Mouse (Mus musculus) ES-Bruce4 (cell line): ENCODE measurements around the gene Rnft1. TPM values are rescaled to one million over a fixed set of nuclear protein-coding genes. Genes with fewer than 3 reads are reported as not detected.

Experiments
- H3K27ac ChIP-seq: 2 replicates; pipeline ENCODE4 v1.5.1; 2012; ENCODE audit warnings: low read length, inconsistent platforms; ENCODE audit not compliant: insufficient read depth
- H3K27me3 ChIP-seq: 2 replicates; pipeline ENCODE4 v1.6.1; 2012; ENCODE audit warnings: mild to moderate bottlenecking, low read length, inconsistent platforms; ENCODE audit not compliant: control insufficient read depth, poor library complexity, insufficient read depth, severe bottlenecking
- H3K36me3 ChIP-seq: 2 replicates; pipeline ENCODE4 v1.6.1; 2012; ENCODE audit warnings: inconsistent platforms, mild to moderate bottlenecking, low read length, moderate library complexity; ENCODE audit not compliant: control insufficient read depth, poor library complexity, insufficient read depth, severe bottlenecking
- H3K4me1 ChIP-seq: one replicate; pipeline ENCODE4 v1.8.1; 2011; ENCODE audit warnings: low read length; ENCODE audit not compliant: control insufficient read depth, insufficient read depth
- H3K4me3 ChIP-seq: 2 replicates; pipeline ENCODE4 v1.5.1; 2011; ENCODE audit warnings: low read depth, mild to moderate bottlenecking, low read length
- H3K9ac ChIP-seq: 2 replicates; pipeline ENCODE4 v1.6.1; 2012; ENCODE audit warnings: low read depth, mild to moderate bottlenecking, inconsistent platforms; ENCODE audit not compliant: poor library complexity, severe bottlenecking
- H3K9me3 ChIP-seq: replicated peaks from 2 replicates; pipeline ENCODE4 v1.6.1; 2012; ENCODE audit warnings: mild to moderate bottlenecking, low read length, inconsistent platforms; ENCODE audit not compliant: control insufficient read depth, poor library complexity, insufficient read depth, severe bottlenecking
- CTCF ChIP-seq: IDR thresholded peaks from one replicate; pipeline ENCODE4 v1.8.1; 2011; ENCODE audit warnings: low read depth, low read length
- EP300 ChIP-seq: IDR thresholded peaks from 2 replicates; pipeline ENCODE4 v1.6.1; 2011; ENCODE audit warnings: low read depth, low read length; ENCODE audit not compliant: insufficient read depth
- POLR2A ChIP-seq: IDR thresholded peaks from one replicate; pipeline ENCODE4 v1.8.1; 2011; ENCODE audit warnings: low read length; ENCODE audit not compliant: insufficient read depth
- polyA plus RNA-seq: library from polyadenylated mRNA; stranded (reverse); fragments of >200 nt; gene quantifications from 2 replicates; pipeline ENCODE4 v1.2.4, GENCODE M21; 2011; ENCODE audit warnings: low read depth; ENCODE audit not compliant: missing spikeins, insufficient read depth, insufficient read length

The Rnft1 gene
- polyA plus RNA-seq, 1 experiment, result 25.0 TPM

DNA sequence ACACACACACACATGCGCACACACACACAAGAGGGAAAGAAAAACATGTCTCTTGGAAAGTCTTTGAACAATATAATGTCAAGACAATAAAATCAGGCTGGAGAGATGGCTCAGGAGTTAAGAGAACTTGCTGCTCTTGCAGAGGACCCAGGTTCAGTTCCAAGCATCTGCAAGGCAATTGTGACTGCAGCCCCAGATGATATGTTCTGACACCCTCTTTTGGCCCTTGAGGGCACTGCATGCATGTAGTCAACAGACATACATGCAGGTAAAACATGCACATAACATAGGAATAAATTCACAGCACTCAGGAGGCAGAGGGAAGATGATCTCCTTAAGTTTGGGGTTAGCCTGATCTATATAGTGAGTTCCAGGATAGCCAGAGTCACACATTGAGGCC, 63.0 kb downstream of the Rnft1 start:
- no peak overlapping the region for H3K4me3 ChIP-seq
- peaks cover 2% of the 10 kb centered on the region; the same call in 1 of the 2 replicates for H3K36me3 ChIP-seq
- H3K27me3 ChIP-seq, result no peaks in the 10 kb centered on the region
- no peak overlapping the region for H3K27ac ChIP-seq
- H3K9ac ChIP-seq, result no peak overlapping the region
- TF ChIP-seq EP300, result no peak
- TF ChIP-seq POLR2A, result no peak
- no peak for TF ChIP-seq CTCF
- no peaks in the 10 kb centered on the region for H3K4me1 ChIP-seq
- no peaks in the 10 kb centered on the region for H3K9me3 ChIP-seq

Other genes starting within 250 kb of the Rnft1 start
- gene Ints2, start 227.1 kb upstream of the Rnft1 start, polyA plus RNA-seq, result 48.7 and 51.0 TPM in 2 replicates
- gene Med13, start 127.1 kb upstream of the Rnft1 start, polyA plus RNA-seq, result 58.7 and 59.2 TPM in 2 replicates
- gene Rps6kb1, start 60.1 kb downstream of the Rnft1 start, polyA plus RNA-seq, result 82.2 and 86.3 TPM in 2 replicates
- gene Tubd1, start 60.3 kb downstream of the Rnft1 start, polyA plus RNA-seq, result 9.7 and 12.1 TPM in 2 replicates
- gene Vmp1, start 199.2 kb downstream of the Rnft1 start, polyA plus RNA-seq, result 101 and 113 TPM in 2 replicates
- gene Ptrh2, start 199.3 kb downstream of the Rnft1 start, polyA plus RNA-seq, result 15.8 and 16.1 TPM in 2 replicates